Mouse (Mus musculus) neutrophil, adult 5-6 weeks (primary cell): ENCODE results near the gene Dbndd1. TPM values are rescaled to one million over a fixed set of nuclear protein-coding genes. Genes with fewer than 3 reads are reported as not detected.
"Not testable (repeated sequence)": the region's sequence is repeated elsewhere in the genome, so short reads cannot be mapped to it uniquely, and the experiment has no call there.

Source experiments
- ATAC-seq: fragments of 151-379, 151-347 bp; 2 replicates; pipeline ENCODE4 v1.8.0; 2017; ENCODE audit warnings: mild to moderate bottlenecking, moderate TSS enrichment; ENCODE audit not compliant: insufficient number of reproducible peaks, poor library complexity, low FRiP score, severe bottlenecking; ENCODE audit errors: extremely low read depth
- total RNA-seq: library from RNA; stranded (forward); fragments of 200-1000 nt; gene quantifications from 2 replicates; pipeline ENCODE4 v1.2.3, GENCODE M21; 2017

Gene Dbndd1
- 0.58 TPM in 1 of 2 replicates, not detected in the other for total RNA-seq

DNA sequence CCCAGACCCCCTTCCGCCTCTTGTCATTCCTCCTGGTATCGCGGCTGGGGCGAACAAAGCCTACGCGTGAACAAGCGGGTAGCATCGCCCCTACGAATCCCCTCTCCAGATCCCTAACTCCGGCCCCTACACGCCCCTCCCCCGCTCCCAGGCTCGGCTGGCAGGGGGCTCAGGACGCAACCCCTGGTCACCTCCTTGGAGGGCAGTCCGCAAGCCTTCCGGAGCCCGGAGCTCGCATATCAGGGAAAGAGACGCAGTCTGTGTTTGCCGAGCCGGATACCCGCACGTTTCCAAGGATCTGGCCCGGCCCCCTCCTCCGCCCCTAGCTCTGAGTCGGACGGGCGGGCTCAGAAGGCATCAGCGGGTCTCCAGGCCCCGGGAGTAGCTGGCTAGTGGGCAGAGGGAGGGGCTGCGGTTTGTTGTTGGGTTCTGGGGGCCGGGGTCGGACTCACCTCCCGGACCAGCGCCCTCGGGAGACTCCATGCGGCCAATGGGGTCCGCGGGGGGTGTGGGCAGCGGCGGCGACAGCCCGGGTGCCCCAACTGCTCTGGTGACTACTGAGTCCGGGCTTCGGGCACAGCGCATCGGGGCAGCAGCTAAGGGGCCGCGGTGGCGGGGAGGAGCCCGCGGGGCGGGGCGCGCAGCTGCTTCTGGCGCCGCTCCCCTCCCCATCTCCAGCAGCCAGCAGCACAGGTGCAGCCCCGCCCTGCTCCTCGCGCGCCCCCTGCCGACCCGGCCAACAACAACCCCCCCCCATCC is at the start of gene Dbndd1:
TSS of gene Dbndd1 (minus strand) at position 683 of the 759 bp plus-strand sequence.
- ATAC-seq, result no peak

DNA sequence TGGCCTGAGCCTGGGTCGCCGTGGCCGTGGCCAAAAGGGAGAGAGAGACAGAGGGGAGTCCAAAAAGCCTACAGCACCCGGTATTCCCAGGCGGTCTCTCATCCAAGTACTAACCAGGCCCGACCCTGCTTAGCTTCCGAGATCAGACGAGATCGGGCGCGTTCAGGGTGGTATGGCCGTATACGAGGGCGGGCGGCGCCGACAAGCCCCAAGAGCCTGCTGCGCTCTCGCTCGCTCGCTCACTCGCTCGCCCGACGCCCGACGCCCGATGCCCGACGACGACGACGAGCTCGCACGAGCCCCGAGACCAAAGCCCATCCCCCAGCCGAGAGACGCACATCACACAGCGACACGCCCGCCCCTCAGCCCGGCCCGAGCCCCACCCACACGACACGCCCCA is 49.0 kb upstream of the Dbndd1 start:
- not testable (repeated sequence) for ATAC-seq

DNA sequence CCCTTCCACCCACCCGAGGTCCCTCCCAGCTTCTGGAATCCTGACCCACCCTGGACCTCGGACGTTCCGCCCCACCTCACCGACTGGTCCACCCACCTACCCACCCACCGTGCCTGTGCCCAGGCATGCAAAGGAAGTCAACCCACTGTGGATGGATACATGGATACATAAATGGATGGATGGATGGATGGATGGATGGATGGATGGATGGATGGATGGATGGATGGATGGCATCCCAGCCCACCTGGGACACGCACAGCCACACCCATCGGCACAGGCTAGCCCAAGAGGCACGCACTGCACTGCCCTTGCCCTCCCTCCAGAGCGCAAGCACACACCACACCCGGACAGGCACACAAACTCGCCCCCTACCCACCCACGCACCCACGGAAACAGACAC is 22.4 kb upstream of the Dbndd1 start:
- not testable (repeated sequence) for ATAC-seq

DNA sequence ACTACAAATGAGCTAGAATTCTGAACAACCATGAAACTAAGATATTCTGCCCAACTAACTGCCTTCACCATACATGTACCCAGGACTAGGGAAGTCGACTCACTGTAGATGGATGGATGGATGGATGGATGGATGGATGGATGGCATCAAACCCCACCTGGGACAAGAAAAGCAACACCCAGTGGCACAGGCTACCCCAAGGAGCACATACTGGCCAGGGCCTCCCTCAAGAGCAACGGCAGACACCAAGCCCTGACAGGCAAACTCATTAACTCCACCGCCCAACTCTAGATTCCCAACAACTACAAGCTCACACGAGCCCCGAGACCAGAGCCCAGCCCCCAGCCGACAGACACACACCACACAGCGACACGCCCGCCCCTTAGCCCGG is 21.7 kb upstream of the Dbndd1 start:
- no peak for ATAC-seq

DNA sequence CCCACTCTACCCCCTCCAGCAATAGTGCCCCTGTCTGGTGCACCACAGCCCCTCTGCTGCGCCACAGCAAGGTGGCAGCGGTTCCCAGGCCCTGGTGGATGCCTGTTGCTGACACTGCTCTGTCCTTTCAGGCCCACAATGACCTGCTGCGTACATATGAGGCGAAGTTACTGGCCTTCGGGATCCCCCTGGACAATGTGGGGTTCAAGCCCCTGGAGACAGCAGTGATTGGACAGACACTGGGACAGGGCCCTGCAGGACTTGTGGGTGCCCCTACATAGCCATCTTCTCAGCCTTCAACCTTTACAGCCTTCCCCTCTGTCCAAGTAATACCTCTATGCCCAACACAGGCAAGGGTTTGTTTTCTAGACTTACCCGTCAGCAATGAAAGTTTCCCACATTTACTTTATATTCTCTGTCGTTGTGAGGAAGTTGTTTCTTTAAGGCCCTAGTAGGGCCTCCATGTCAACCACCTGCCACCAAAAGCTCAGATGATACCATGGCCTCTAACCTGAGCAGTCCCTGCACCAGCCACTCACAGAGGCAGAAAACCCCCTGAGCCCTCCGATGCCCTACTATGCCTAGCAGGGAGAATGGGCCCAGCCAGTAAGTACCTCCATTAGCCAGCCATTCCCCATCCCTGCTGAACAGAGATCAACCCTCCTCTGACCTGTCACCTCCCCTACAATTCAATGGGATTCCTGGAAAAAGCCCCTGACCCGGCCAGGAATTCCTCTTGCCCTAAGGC is 21.2 kb upstream of the Dbndd1 start:
- ATAC-seq, result no peak

DNA sequence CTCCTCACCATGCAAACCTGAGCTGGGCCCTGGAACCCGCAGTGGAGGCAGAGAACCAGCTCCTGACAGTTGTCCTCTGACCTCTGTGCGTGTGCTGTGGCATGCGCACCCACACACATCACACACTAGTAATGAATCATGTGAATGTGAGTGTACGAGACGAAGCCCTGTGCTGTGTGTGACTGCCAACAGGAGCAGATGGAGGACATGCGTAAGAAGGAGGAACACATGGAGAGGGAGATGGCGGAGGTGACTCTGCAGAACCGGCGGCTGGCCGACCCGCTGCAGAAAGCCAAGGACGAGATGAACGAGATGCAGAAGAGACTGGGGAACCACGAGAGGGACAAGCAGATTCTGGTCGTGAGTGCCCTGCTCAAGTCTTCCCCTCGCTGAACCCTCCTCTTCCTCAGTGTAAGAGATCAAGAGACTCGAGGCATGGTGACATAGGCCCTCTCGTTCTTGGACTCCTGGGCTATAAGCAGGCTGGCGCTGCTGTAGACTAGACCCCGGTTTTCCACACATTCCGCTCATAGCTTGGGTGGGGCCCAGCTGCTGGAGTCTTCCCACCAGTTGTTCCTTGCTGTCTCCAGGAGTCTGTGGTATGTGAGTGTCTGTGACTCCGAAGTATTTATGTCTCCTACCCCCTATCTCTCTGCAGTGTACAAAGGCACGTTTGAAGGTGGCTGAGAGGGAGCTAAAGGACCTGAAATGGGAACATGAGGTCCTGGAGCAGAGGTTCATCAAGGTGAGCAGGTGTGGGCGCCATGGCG is 12.6 kb upstream of the Dbndd1 start:
- ATAC-seq, result no peak

DNA sequence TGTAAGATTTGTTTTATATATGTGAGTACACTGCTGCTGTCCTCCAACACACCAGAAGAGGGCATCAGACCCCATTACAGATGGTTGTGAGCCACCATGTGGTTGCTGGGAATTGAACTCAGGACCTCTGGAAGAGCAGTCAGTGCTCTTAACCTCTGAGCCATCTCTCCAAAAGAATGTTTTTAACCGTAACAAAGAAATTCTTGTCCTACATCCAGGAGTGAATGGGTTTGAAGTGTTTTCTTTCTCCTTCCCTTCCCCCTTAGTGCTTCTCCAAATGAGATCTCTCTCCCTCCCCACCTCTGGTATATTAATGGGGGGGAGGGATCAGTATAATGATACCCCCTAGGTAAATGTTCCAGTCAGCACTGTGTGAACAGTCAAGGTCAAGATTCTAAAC is 4.8 kb upstream of the Dbndd1 start:
- not testable (repeated sequence) for ATAC-seq

DNA sequence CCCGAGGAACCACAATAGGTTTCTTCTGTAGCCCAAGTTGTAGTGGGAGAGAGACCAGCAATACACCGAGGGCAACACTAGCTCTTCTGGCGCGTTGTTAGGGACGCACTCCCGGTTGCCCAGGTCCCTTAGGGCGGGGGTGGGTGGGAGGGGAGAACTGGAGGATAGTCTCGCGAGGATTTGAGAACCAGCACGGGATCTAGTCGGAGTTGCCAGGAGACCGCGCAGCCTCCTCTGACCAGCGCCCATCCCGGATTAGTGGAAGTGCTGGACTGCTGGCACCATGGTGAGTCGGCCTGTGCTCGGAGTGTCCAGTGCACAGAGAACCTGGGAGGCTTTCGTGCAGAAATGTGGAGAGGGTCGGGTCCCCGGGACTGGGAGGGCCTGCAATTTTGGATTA is 3.4 kb upstream of the Dbndd1 start, which contains the start of gene Gas8:
TSS of gene Gas8 (plus strand) at position 168 of the 400 bp plus-strand sequence.
- ATAC-seq, result peak; percentile 65

DNA sequence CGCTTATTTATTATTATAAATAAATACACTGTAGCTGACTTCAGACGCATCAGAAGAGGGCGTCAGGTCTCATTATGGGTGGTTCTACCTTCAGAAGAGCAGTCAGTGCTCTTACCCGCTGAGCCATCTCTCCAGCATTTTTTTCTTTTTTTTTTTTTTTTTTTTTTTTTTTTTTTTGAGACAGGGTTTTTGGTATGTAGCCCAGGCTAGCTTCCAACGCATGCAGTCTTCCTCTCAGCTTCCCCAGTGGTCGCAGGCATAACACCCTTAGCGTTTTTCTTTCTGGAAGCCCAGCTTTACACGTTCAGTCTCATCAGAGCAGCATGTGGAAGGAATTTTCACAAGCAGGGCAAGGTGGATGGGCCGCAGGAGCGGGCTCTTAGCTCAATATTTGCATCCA is 2.9 kb upstream of the Dbndd1 start:
- ATAC-seq, result no peak

DNA sequence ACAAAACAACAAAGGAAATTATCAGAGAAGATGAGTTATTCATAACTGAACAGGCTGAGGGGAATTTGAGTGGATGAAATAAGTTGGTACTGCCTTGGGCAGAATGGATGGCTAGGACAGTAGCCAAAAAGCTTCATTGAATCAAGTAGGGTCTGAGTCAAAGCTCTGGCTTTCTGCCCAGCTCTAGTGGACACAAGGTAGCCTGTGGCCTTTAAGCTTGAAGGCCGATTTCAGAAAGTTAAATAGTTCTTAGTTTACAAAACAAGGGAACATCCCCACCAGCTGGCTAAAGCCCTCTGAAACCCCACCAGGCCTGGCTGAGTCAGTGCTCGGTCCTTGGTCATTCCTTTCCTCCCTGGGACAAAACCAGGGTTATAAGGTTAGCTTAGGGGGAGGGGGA is 1.3 kb upstream of the Dbndd1 start:
- no peak for ATAC-seq

DNA sequence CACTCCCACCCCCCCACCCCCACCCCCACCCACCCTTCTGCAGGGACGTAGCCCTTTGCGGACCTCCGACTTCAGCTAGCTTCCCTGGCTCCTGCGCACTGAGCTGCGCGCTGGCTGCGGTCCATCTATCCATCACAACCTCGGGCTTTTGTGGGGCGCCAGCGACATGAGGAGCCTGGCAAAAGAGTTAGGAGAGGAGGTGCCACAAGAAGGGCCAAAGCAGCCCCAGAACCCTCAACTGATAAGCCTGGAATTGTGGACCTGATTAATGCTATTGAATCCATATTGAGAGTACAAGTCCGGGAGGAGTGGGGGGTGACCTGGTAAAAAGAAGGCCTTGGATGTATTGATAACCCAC is 256 bp upstream of the Dbndd1 start:
- ATAC-seq, result no peak

DNA sequence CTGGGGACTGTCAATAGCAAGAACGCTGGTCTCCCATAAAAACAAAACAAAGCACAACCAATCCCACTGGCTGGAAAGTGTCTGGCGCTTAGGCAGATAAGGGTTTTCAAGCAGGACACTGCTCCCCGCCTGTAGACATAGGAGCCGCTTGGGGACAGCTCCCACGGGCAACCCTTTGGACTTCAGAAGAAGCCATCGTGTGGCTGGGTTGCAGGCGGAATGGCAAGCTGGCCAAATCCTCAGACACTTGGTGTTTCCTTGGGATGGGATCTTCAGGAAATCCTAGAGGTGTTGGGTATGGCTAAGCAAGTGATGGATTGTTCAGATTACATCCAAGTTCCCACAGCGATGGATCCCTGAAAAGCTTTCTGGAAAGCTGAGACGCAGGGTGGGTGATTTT is 1.1 kb downstream of the Dbndd1 start:
- ATAC-seq, result no peak

DNA sequence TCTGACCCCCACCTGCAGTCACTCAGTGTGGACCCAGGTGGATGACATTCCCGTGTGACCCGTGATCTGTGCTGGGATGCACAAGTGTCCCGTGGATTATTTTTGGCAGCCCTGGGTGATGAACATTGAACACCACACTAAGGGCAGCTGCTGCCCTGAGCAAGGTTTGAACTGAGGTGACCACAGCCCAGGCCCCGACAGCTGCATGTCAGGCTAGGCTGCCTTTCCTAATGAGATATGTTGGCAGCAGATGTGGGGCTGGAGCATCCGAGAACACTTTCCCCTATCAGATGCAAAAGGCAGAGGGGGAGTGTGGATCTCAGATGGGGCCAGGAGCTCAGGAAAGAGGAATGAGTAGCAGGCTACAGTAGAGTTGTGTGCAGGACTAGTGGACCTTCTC is 4.4 kb downstream of the Dbndd1 start:
- ATAC-seq, result no peak

DNA sequence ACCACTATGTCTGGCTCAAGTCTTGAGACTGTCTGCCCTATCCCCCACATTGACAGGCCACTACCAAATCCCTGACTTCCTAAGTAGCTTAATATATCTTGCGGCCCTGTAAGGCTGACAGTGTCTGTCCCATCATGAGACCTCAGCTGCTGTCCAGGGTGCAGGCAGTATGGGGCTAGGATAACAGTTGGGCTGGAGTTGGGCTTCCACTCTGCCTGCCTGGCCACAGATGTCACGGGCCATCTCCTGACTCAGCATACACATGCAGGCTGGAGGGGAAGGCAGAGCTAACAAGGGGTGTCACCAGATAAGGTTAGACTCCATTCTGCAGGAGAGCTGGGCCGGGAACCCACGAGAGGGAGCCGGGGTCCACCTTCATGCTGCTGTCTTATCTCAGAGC is 8.1 kb downstream of the Dbndd1 start:
- no peak for ATAC-seq

DNA sequence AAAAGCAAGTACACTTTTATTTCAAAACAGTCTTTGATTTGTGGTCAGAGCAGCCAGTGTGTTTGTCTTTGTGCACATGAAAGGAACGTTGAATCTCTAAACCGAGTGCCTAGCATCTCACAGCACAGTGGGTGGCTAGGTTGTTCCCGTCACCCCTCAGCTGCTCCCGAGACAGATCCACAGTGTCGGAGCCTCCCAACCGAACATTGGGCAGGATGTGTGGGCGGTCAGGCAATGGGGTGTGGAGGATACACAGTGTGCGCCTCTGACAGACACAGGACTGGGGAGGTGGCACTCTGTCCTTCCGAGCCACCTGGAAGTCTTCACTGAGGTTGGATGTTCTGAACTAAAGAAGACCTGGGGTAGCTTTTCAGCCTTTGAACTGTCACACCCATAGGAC is 9.6 kb downstream of the Dbndd1 start:
- no peak for ATAC-seq

DNA sequence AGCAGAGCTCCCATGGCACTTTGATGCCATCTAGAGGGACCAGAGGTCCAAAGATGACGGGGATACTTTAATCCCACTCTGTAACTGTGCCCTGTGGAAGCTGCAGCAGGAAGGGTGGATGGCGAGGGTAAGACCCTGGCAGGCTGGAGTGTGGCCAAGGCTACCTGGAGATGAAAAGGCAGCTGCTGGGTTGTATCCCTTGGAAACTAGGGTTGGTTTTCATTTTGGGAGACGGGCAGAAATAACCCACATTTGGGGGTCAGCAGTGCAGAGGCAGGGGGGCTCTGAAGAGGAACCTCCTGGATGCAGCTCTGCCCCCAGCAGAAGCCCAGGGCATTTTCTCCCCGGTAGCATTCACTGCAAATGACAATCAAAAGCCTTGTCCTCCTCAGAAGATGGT is 10.0 kb downstream of the Dbndd1 start:
- no peak for ATAC-seq

DNA sequence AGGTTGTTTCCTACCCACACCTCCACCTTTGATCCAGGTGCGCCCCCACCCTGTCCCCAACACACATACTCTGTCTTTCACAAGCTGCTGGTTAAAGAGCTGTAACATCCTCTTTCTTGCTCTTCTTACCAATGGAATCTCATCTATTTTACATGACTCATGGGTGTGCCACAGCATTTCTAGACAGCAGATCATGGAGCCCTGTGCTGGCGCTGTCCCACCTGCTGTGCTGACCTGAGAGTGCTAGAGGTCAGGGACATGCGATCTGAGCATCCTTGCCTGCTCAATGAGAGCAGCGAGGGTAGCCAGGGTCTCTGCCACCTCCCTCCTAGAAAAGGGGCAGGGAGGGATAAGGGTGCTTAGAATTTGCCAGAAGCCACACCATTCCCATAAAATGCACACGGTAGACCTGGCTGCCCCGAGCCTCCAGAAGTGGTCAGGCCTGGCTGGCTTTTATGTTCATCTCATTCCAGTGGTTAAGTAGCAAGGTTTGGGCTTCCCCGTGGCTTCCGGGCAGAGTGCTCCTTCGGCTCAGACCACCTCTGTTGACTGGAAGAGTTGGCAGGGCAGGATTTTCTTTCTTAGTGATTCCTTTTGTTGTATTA is 10.6 kb downstream of the Dbndd1 start:
- ATAC-seq, result no peak

DNA sequence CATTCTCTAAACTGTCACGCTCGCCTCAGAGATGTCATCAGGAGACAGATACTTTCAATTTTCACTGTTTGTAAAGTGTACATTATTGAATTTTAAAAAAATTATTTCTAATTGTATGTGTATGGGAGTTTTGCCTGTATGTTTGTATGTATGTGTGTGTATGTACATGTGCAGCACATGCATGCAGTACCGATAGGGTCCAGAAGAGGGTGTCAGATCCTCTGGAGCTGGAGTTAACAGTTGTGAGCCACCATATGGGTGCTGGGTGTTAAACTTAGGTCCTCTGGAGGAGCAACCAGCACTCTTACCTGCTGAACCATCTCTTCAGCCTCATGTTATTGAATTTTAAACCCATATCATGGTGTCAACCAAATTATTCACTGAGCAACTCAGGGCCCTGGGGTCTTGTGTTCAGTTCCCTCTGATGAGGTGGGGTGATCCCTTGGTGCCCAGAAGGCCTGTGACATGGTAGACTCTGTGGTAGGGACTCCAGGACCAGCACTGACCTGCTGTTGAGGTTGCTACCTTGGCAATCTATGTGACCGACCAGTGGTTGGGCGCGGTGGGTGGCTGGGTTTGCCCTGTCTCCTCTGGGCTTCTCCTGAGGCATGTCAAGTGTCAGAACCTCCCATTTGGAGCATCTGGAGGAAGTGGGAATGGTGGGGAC is 11.3 kb downstream of the Dbndd1 start:
- no peak for ATAC-seq

DNA sequence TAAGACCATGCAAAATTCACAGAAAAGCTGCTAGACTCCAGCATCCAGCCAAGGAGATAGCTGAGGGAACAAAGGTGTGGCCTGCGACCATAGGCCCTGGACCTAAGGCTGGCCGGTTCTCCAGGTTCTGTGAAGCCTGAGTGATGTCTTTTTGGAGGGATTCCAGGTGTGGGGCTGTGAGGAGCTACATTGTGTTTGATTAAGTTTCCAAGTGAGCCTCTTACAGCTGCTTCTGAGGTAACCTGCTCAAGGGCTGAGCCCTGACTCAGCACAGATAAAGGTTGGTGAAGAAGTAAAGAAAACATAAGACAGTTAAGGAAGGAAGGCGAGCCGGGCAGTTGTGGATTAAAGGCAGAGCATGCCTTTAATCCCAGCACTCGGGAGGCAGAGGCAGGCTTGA is 13.1 kb downstream of the Dbndd1 start:
- ATAC-seq, result no peak
